Mouse (Mus musculus) embryonic fibroblast, embryonic 13.5 days (primary cell): ENCODE measurements around the gene Imp4.
"Not testable (repeated sequence)": the region's sequence is repeated elsewhere in the genome, so short reads cannot be mapped to it uniquely, and the experiment has no call there.

ENCODE experiments used
- CTCF ChIP-seq: IDR thresholded peaks from 2 replicates; pipeline ENCODE4 v1.5.1; 2011; ENCODE audit warnings: mild to moderate bottlenecking, control low read depth, low read length, moderate library complexity, borderline replicate concordance; ENCODE audit not compliant: insufficient read depth
- POLR2A ChIP-seq: IDR thresholded peaks from 2 replicates; pipeline ENCODE4 v1.6.1; 2011; ENCODE audit warnings: low read depth, mild to moderate bottlenecking, control low read depth, low read length, moderate library complexity

- not testable (repeated sequence) for TF ChIP-seq CTCF, POLR2A
Observed at GRCm38 (mm10) chr1:34437366-34437765, 2.3 kb upstream of the Imp4 start.
